29 mouse cellular contexts compared by ENCODE assay signal in genomic region chr16:24420603-24421120, GRCm38 (mm10). TPM values are rescaled to one million over a fixed set of nuclear protein-coding genes. Genes with fewer than 3 reads are reported as not detected.
A peak's percentile ranks its signal among the peaks of the same experiment; 100 is the strongest.
DNase-seq lines count a peak whose midpoint lies in the region; ATAC-seq and TF ChIP-seq lines count a peak whose summit lies in the region.
"Had no signal": no experiment of that assay in that cellular context is flagged by ENCODE, and none has a peak within 500 bp of the region (broad histone marks: within the 10 kb centered on the region; RNA-seq: fewer than 3 reads in every experiment).

No protein-coding gene starts in this region.

- no peaks in the 10 kb centered on the region for H3K27me3 ChIP-seq in liver, embryonic 15.5 days
- no peaks in the 10 kb centered on the region for H3K27me3 ChIP-seq in liver, embryonic 12.5 days (replicated peaks)
- H3K27me3 ChIP-seq in hindbrain, postnatal 0 days (ENCODE audit: insufficient read depth, low read length), result no peaks in the 10 kb centered on the region
- H3K27me3 ChIP-seq: hindbrain, embryonic 15.5 days; kidney, embryonic 15.5 days; limb, embryonic 13.5 days; neural tube, embryonic 12.5 days; Patski had no signal

- H3K4me3 ChIP-seq in liver, embryonic 15.5 days (replicated peaks), result no peak overlapping the region
- no peak overlapping the region for H3K4me3 ChIP-seq in liver, embryonic 12.5 days
- H3K4me3 ChIP-seq in hindbrain, postnatal 0 days (ENCODE audit: low read length), result no peak overlapping the region
- H3K4me3 ChIP-seq: hindbrain, embryonic 10.5 days; hindbrain, embryonic 15.5 days; kidney, embryonic 15.5 days; limb, embryonic 13.5 days; midbrain, embryonic 10.5 days; neural tube, embryonic 12.5 days had no signal

- no peaks in the 10 kb centered on the region for H3K9me3 ChIP-seq in liver, embryonic 15.5 days (replicated peaks)
- H3K9me3 ChIP-seq in liver, embryonic 12.5 days (replicated peaks), result no peaks in the 10 kb centered on the region
- no peaks in the 10 kb centered on the region for H3K9me3 ChIP-seq in hindbrain, postnatal 0 days (ENCODE audit: low read length)
- H3K9me3 ChIP-seq: hindbrain, embryonic 10.5 days; hindbrain, embryonic 15.5 days; kidney, embryonic 15.5 days; limb, embryonic 13.5 days; midbrain, embryonic 10.5 days; neural tube, embryonic 12.5 days had no signal

- peaks cover 16% of the 10 kb centered on the region for H3K4me1 ChIP-seq in liver, embryonic 15.5 days (replicated peaks)
- H3K4me1 ChIP-seq in liver, embryonic 12.5 days, result no peaks in the 10 kb centered on the region; the same call in 1 of the 2 replicates
- peaks cover 5% of the 10 kb centered on the region; the same call in 1 of the 2 replicates for H3K4me1 ChIP-seq in hindbrain, postnatal 0 days (ENCODE audit: insufficient read depth, low read length)

- peak overlapping the region; percentile 24; the same call in 1 of the 2 replicates for H3K27ac ChIP-seq in liver, embryonic 15.5 days (replicated peaks)
- H3K27ac ChIP-seq in liver, embryonic 12.5 days, result no peak overlapping the region
- no peak overlapping the region for H3K27ac ChIP-seq in hindbrain, postnatal 0 days
- H3K27ac ChIP-seq: hindbrain, embryonic 10.5 days; hindbrain, embryonic 15.5 days; kidney, embryonic 15.5 days; limb, embryonic 13.5 days; macrophage; midbrain, embryonic 10.5 days; neural tube, embryonic 12.5 days; stomach, postnatal 0 days had no signal

- H3K36me3 ChIP-seq in liver, embryonic 15.5 days (replicated peaks), result no peaks in the 10 kb centered on the region
- peaks cover 3% of the 10 kb centered on the region; the same call in 1 of the 2 replicates for H3K36me3 ChIP-seq in liver, embryonic 12.5 days
- no peaks in the 10 kb centered on the region for H3K36me3 ChIP-seq in hindbrain, postnatal 0 days (ENCODE audit: insufficient read depth, low read length)
- H3K36me3 ChIP-seq: hindbrain, embryonic 15.5 days; midbrain, embryonic 10.5 days; neural tube, embryonic 12.5 days had no signal

- DNase-seq in adrenal gland, adult 8-10 months, result peak; percentile 35
- DNase-seq in adrenal gland, postnatal 36 days, result no peak
- DNase-seq in 416B (ENCODE audit: low read depth), result peak; percentile 31
- DNase-seq in gonadal fat pad, adult 2 months (ENCODE audit: low read depth), result peak; percentile 98
- no peak for DNase-seq in cerebellum, postnatal 25 days
- no peak for DNase-seq in hindbrain, postnatal 0 days (ENCODE audit: low spot score)
- DNase-seq: cerebellum, adult 2 months; cerebellum, postnatal 14 days; gastrocnemius, postnatal 36 days; heart, postnatal 14 days; kidney, adult 18-20 months; right cerebral cortex, adult 18-20 months; right cerebral cortex, postnatal 4 days; thymus, adult 2 months; thymus, postnatal 36 days had no signal

- 39% methylated on average over 5 of the region's 5 CpGs for WGBS in liver, embryonic 15.5 days (ENCODE audit: insufficient replicate concordance)
- 51% methylated on average over 5 of the region's 5 CpGs for WGBS in liver, embryonic 12.5 days (ENCODE audit: insufficient replicate concordance)
- WGBS in hindbrain, postnatal 0 days, result 62% methylated on average over 5 of the region's 5 CpGs

- H3K9ac ChIP-seq in liver, embryonic 15.5 days, result no peak overlapping the region
- H3K9ac ChIP-seq in liver, embryonic 12.5 days, result no peak overlapping the region
- H3K9ac ChIP-seq in hindbrain, postnatal 0 days (replicated peaks; ENCODE audit: low read length), result no peak overlapping the region
- H3K9ac ChIP-seq: hindbrain, embryonic 15.5 days; kidney, embryonic 15.5 days; limb, embryonic 13.5 days; neural tube, embryonic 12.5 days had no signal

- TF ChIP-seq CTCF in hindbrain, postnatal 0 days (IDR thresholded peaks at IDR 0.05; ENCODE audit: low read depth), result no peak

- H3K4me2 ChIP-seq in liver, embryonic 15.5 days, result no peak overlapping the region
- no peak overlapping the region for H3K4me2 ChIP-seq in liver, embryonic 12.5 days
- H3K4me2 ChIP-seq in hindbrain, postnatal 0 days (ENCODE audit: low read depth, low read length), result no peak overlapping the region
- H3K4me2 ChIP-seq: hindbrain, embryonic 15.5 days; kidney, embryonic 15.5 days; limb, embryonic 13.5 days; neural tube, embryonic 12.5 days had no signal

- peak; percentile 25 for ATAC-seq in liver, embryonic 15.5 days (ENCODE audit: insufficient read depth)
- no peak for ATAC-seq in liver, embryonic 12.5 days
- no peak for ATAC-seq in hindbrain, postnatal 0 days
- ATAC-seq: forebrain, embryonic 14.5 days; midbrain, embryonic 16.5 days; Patski had no signal

RNA-seq across cellular contexts. Expression of gene Lpp, which starts 27.4 kb away (rescaled TPM):
- total RNA-seq in adrenal gland, adult 8-10 months (2022), result 10 to 100 TPM; 54.0 to 80.8 (median 65.0) TPM
- 10 to 100 TPM; 70.3 to 80.3 TPM for total RNA-seq in adrenal gland, postnatal 36 days (2021)
- 7.2 and 8.8 TPM in 2 replicates for polyA plus RNA-seq in liver, embryonic 15.5 days (2015; fragmentation: Nextera tagmentation; extraction: Ambion mirVana)
- polyA plus RNA-seq in liver, embryonic 12.5 days (2016; fragmentation: Nextera tagmentation; extraction: Ambion mirVana), result 9.5 and 10.6 TPM in 2 replicates
- 16.0 and 20.7 TPM in 2 replicates for polyA plus RNA-seq in gonadal fat pad, adult 2 months (2012; rRNA removed)
- total RNA-seq in hindbrain, postnatal 0 days (2014; rRNA removed), result 11.4 and 13.1 TPM in 2 replicates
- 8.4 and 8.8 TPM in 2 replicates for polyA plus RNA-seq in hindbrain, postnatal 0 days (2015; fragmentation: Nextera tagmentation; extraction: Ambion mirVana)
- total RNA-seq: MEL had no signal

Comparison
In these comparisons a context has a peak if more than half of its experiments do, and no peak if none do; other contexts are left out.
1. DNase-seq: peak in adrenal gland, adult 8-10 months (single experiment), 416B (single experiment) and gonadal fat pad, adult 2 months (single experiment); none in adrenal gland, postnatal 36 days (0 of 2), cerebellum, postnatal 25 days (0 of 2) and hindbrain, postnatal 0 days (single experiment).